Mouse (Mus musculus): ENCODE results near the gene Gm12216. TPM values are rescaled to one million over a fixed set of nuclear protein-coding genes. Genes with fewer than 3 reads are reported as not detected.

Gm12216 gene
- polyA plus RNA-seq, 1 experiment from 2014 or later: not detected

- H3K27me3 ChIP-seq (ENCODE audit: control insufficient read depth, insufficient read depth, low read length): no peaks in the 10 kb centered on the region
- H3K9me3 ChIP-seq (ENCODE audit: control insufficient read depth, low read length): no peaks in the 10 kb centered on the region
- no peak overlapping the region for H3K4me2 ChIP-seq (ENCODE audit: low read depth, severe bottlenecking)
- no peaks in the 10 kb centered on the region for H3K36me3 ChIP-seq (ENCODE audit: control insufficient read depth, insufficient read depth, low read length)
- DNase-seq (ENCODE audit: low spot score) (no peak), ATAC-seq (ENCODE audit: insufficient number of reproducible peaks, low FRiP score, low TSS enrichment, low read depth) (no peak)
- no peak overlapping the region for H3K27ac ChIP-seq (replicated peaks; ENCODE audit: low read depth, low read length)
- H3K4me3 ChIP-seq (ENCODE audit: low read depth, low read length): no peak overlapping the region
- no peak overlapping the region for H3K9ac ChIP-seq (ENCODE audit: low read length)
- H3K4me1 ChIP-seq (ENCODE audit: control insufficient read depth, insufficient read depth, low read length): no peaks in the 10 kb centered on the region
- 75% methylated on average over 8 of the region's 8 CpGs for WGBS
These were observed 70.9 kb downstream of the Gm12216 start for GRCm38 (mm10) chr11:53788196-53788595.

DNA sequence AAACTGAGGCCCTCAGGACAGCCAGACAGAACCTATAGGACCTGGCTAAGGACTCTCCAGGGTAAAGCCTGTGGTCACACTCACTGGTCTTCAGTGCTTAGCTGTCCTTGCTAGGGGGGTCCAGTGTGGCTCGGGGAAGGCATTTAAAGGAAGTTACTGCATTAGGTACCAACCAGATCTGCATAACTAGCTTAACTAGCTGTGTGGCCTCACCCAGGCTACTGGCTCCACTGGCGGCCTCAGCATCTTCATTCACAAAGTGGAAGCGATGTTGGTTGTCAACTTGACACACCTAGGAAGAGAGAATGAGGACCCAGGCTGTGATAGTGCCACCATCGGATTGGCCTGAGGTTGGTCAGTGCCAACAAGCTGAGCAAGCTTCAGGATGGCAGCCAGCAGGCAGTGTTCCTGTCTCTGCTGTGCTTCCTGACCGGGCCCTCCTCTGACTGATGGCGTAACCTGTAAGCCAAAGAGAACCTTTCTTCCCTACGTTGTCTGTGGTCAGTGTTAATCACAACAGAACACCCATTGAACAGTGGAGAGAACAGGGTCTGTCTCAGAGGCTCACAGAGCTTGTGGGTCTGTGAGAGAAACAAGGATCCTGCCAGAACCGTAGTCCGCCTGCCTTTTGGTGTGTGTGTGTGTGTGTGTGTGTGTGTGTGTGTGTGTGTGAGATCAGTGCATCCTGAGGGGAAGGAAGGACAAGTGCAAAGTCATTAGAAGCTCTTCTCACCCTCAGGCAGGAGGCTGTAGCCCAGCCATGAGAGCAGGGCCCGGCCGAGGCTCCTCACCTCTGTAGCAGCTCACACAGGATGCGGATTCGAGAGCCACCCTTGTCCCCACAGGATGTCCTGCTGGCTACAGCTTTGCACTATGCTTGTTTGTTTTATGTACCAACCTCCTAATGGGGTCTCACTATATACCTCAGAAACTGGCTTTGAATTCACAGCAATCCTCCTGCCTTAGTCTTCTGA lies 72.7 kb downstream of the Gm12216 start:
- Histone ChIP-seq H3K4me1 (ENCODE audit: control insufficient read depth, insufficient read depth, low read length) (no peaks in the 10 kb centered on the region), H3K9ac (ENCODE audit: low read length) (no peak overlapping the region), H3K27ac (replicated peaks; ENCODE audit: low read depth, low read length) (no peak overlapping the region), H3K36me3 (ENCODE audit: control insufficient read depth, insufficient read depth, low read length) (no peaks in the 10 kb centered on the region), H3K4me2 (ENCODE audit: low read depth, severe bottlenecking) (no peak overlapping the region), H3K9me3 (ENCODE audit: control insufficient read depth, low read length) (no peaks in the 10 kb centered on the region), H3K4me3 (ENCODE audit: low read depth, low read length) (no peak overlapping the region), H3K27me3 (ENCODE audit: control insufficient read depth, insufficient read depth, low read length) (no peaks in the 10 kb centered on the region)
- no peak for DNase-seq (ENCODE audit: low spot score)
- no peak for ATAC-seq (ENCODE audit: insufficient number of reproducible peaks, low FRiP score, low TSS enrichment, low read depth)
- 88% methylated on average over 13 of the region's 13 CpGs for WGBS

DNA sequence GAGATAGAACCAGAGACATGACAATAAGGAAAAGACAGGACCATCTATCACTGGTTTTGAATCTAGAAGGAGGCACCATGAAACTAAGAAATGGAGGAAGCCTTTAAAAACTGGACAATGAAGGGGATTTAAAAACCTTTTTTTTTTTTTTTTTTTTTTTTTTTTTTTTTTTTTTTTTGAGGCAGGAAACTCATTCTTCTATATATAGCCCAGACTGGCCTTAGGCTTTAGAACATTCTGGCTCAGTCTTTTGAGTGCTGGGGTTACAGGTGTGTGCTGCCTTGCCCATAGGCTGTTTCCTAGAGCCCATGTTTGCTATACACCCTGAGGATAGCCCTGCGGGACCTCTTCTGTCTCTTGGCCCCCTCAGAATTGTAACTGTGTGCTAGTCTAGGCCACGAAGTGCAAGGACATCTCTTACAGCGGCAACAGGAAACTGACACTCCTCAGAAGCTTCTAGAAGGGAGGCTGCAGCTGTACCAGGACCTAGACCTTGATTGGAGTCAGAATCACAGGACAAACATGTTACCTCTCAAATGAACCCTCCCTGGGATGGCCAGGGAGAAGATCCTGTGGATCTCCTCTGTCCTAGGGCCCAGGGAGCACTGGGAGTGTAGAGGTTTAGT lies 73.6 kb downstream of the Gm12216 start:
- no peak overlapping the region for H3K9ac ChIP-seq (ENCODE audit: low read length)
- no peaks in the 10 kb centered on the region for H3K4me1 ChIP-seq (ENCODE audit: control insufficient read depth, insufficient read depth, low read length)
- DNase-seq (ENCODE audit: low spot score): no peak
- no peaks in the 10 kb centered on the region for H3K9me3 ChIP-seq (ENCODE audit: control insufficient read depth, low read length)
- no peak overlapping the region for H3K4me2 ChIP-seq (ENCODE audit: low read depth, severe bottlenecking)
- no peak overlapping the region for H3K4me3 ChIP-seq (ENCODE audit: low read depth, low read length)
- 84% methylated on average over 3 of the region's 3 CpGs for WGBS
- no peaks in the 10 kb centered on the region for H3K36me3 ChIP-seq (ENCODE audit: control insufficient read depth, insufficient read depth, low read length)
- ATAC-seq (ENCODE audit: insufficient number of reproducible peaks, low FRiP score, low TSS enrichment, low read depth): no peak
- no peaks in the 10 kb centered on the region for H3K27me3 ChIP-seq (ENCODE audit: control insufficient read depth, insufficient read depth, low read length)
- H3K27ac ChIP-seq (replicated peaks; ENCODE audit: low read depth, low read length): no peak overlapping the region

DNA sequence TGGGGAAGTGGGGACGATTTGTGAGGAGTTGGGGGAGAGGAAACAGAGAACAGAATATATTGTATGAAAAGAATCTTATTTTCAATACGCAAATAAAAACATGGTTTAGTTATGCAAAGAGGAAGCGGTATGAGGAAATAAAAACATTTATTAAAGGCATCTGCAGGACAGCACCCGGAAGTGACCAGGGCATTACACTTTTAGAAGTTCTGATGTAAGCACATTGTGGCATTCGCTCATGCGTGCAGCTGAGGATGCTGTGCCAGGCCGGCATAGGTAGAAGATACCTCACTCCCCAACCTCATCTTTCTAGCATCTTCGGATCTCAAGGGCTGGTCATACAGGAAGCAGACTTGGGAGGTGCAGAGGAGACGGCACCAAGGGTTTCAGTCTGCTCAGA lies 75.8 kb downstream of the Gm12216 start:
- Histone ChIP-seq H3K36me3 (ENCODE audit: control insufficient read depth, insufficient read depth, low read length) (no peaks in the 10 kb centered on the region), H3K4me3 (ENCODE audit: low read depth, low read length) (no peak overlapping the region), H3K4me1 (ENCODE audit: control insufficient read depth, insufficient read depth, low read length) (no peaks in the 10 kb centered on the region), H3K27me3 (ENCODE audit: control insufficient read depth, insufficient read depth, low read length) (no peaks in the 10 kb centered on the region), H3K4me2 (ENCODE audit: low read depth, severe bottlenecking) (no peak overlapping the region), H3K9ac (ENCODE audit: low read length) (no peak overlapping the region), H3K9me3 (ENCODE audit: control insufficient read depth, low read length) (no peaks in the 10 kb centered on the region), H3K27ac (replicated peaks; ENCODE audit: low read depth, low read length) (no peak overlapping the region)
- DNase-seq (ENCODE audit: low spot score) (no peak), ATAC-seq (ENCODE audit: insufficient number of reproducible peaks, low FRiP score, low TSS enrichment, low read depth) (no peak)
- WGBS: 90% methylated on average over 9 of the region's 9 CpGs

DNA sequence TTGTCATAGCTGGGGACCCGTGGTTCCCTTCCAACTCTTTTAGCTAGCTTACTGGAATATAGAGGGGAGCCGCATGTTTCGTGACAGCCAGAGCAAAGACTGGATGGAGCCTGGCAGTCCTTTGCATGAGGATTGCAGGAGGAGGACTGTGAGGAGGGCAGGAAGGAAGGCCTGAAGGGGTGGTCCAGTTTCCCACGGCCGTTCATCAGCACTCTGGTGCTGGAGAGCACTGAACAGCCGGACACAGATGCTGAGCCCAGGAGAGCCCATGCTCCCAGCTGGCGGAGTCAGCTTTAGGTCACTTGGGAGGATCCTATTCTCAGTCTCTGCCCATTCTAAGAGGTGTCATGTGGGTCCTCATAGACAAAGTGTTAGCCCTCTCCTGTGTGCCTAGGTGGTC lies 77.1 kb downstream of the Gm12216 start:
- DNase-seq (ENCODE audit: low spot score): no peak
- no peak overlapping the region for H3K4me2 ChIP-seq (ENCODE audit: low read depth, severe bottlenecking)
- no peak overlapping the region for H3K27ac ChIP-seq (replicated peaks; ENCODE audit: low read depth, low read length)
- no peak overlapping the region for H3K4me3 ChIP-seq (ENCODE audit: low read depth, low read length)
- H3K36me3 ChIP-seq (ENCODE audit: control insufficient read depth, insufficient read depth, low read length): no peaks in the 10 kb centered on the region
- H3K9me3 ChIP-seq (ENCODE audit: control insufficient read depth, low read length): no peaks in the 10 kb centered on the region
- no peak for ATAC-seq (ENCODE audit: insufficient number of reproducible peaks, low FRiP score, low TSS enrichment, low read depth)
- 87% methylated on average over 7 of the region's 7 CpGs for WGBS
- H3K9ac ChIP-seq (ENCODE audit: low read length): no peak overlapping the region
- H3K27me3 ChIP-seq (ENCODE audit: control insufficient read depth, insufficient read depth, low read length): no peaks in the 10 kb centered on the region
- H3K4me1 ChIP-seq (ENCODE audit: control insufficient read depth, insufficient read depth, low read length): no peaks in the 10 kb centered on the region

GRCm38 (mm10) chr11:53781201-53781775 lies 77.8 kb downstream of the Gm12216 start:
- Histone ChIP-seq H3K4me3 (ENCODE audit: low read depth, low read length) (no peak overlapping the region), H3K4me1 (ENCODE audit: control insufficient read depth, insufficient read depth, low read length) (no peaks in the 10 kb centered on the region), H3K9ac (ENCODE audit: low read length) (no peak overlapping the region), H3K27me3 (ENCODE audit: control insufficient read depth, insufficient read depth, low read length) (no peaks in the 10 kb centered on the region), H3K9me3 (ENCODE audit: control insufficient read depth, low read length) (no peaks in the 10 kb centered on the region), H3K36me3 (ENCODE audit: control insufficient read depth, insufficient read depth, low read length) (no peaks in the 10 kb centered on the region), H3K4me2 (ENCODE audit: low read depth, severe bottlenecking) (no peak overlapping the region), H3K27ac (replicated peaks; ENCODE audit: low read depth, low read length) (no peak overlapping the region)
- DNase-seq (ENCODE audit: low spot score) (no peak), ATAC-seq (ENCODE audit: insufficient number of reproducible peaks, low FRiP score, low TSS enrichment, low read depth) (no peak)
- WGBS: 86% methylated on average over 4 of the region's 4 CpGs

DNA sequence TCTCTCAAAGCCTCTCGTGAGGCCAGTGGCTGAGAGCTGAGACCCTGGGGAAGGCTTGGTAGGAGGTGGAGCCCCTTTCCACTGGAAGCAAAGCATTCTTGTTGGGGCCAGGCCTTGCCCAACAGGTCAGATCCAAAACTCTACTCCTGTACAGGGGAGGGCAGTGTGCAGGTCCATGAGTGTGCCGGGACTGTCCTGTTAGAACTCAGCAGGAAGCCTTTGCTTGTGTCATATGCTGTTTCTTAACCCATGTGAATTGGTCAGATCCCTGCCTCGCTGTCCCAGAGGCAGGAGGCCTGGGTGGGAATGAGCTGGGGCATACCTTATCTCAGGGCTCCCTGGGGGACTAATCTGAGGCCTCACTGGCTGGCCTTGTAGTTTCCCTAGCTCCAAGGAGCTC lies 78.8 kb downstream of the Gm12216 start:
- H3K27me3 ChIP-seq (ENCODE audit: control insufficient read depth, insufficient read depth, low read length): no peaks in the 10 kb centered on the region
- no peak overlapping the region for H3K27ac ChIP-seq (replicated peaks; ENCODE audit: low read depth, low read length)
- 76% methylated on average over 3 of the region's 3 CpGs for WGBS
- ATAC-seq (ENCODE audit: insufficient number of reproducible peaks, low FRiP score, low TSS enrichment, low read depth) (no peak), DNase-seq (ENCODE audit: low spot score) (no peak)
- no peak overlapping the region for H3K4me2 ChIP-seq (ENCODE audit: low read depth, severe bottlenecking)
- H3K36me3 ChIP-seq (ENCODE audit: control insufficient read depth, insufficient read depth, low read length): no peaks in the 10 kb centered on the region; the same call in 1 of the 2 replicates
- no peak overlapping the region for H3K9ac ChIP-seq (ENCODE audit: low read length)
- no peak overlapping the region for H3K4me3 ChIP-seq (ENCODE audit: low read depth, low read length)
- H3K4me1 ChIP-seq (ENCODE audit: control insufficient read depth, insufficient read depth, low read length): no peaks in the 10 kb centered on the region
- no peaks in the 10 kb centered on the region for H3K9me3 ChIP-seq (ENCODE audit: control insufficient read depth, low read length)

DNA sequence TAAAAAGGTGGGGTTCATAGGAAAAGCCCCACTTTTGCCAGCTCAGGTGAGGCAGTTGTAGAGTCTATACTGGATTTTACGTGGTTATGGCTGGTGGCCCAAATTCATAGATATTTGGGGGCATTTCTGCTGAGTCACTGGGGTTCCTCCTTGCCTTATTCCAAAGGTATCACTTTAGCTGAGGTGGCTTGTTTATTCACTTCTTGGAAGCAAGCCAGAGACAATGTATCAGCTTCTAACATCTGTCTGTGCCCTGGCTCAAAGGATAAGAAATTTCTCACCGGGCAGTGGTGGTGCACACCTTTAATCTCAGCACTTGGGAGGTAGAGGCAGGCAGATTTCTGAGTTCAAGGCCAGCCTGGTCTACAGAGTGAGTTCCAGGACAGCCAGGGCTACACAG lies 79.2 kb downstream of the Gm12216 start:
- no peaks in the 10 kb centered on the region for H3K27me3 ChIP-seq (ENCODE audit: control insufficient read depth, insufficient read depth, low read length)
- H3K9ac ChIP-seq (ENCODE audit: low read length): no peak overlapping the region
- no peak overlapping the region for H3K4me2 ChIP-seq (ENCODE audit: low read depth, severe bottlenecking)
- H3K4me1 ChIP-seq (ENCODE audit: control insufficient read depth, insufficient read depth, low read length): no peaks in the 10 kb centered on the region
- no peak for DNase-seq (ENCODE audit: low spot score)
- no peak overlapping the region for H3K27ac ChIP-seq (replicated peaks; ENCODE audit: low read depth, low read length)
- 94% methylated on average over 2 of the region's 2 CpGs for WGBS
- no peak overlapping the region for H3K4me3 ChIP-seq (ENCODE audit: low read depth, low read length)
- no peak for ATAC-seq (ENCODE audit: insufficient number of reproducible peaks, low FRiP score, low TSS enrichment, low read depth)
- H3K36me3 ChIP-seq (ENCODE audit: control insufficient read depth, insufficient read depth, low read length): no peaks in the 10 kb centered on the region; the same call in 1 of the 2 replicates
- no peaks in the 10 kb centered on the region for H3K9me3 ChIP-seq (ENCODE audit: control insufficient read depth, low read length)
